Mouse (Mus musculus): Measurements from ENCODE around the gene Cdk11b.

DNA sequence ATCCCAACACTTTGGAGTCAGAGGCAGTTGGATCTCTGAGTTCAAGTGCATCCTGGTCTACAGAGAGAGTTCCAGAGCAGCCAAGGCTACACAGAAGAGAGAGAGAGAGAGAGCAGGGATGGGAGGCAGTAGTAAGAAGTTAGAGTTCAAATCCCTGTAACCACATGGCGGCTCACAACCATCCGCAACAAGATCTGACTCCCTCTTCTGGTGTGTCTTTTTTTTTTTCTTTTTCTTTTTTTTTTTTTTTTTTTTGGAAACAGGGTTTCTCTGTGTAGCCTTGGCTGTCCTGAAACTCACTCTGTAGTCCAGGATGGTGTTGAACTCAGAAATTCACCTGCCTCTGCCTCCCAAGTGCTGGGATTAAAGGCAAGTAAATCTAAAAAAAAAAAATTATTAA, 47.4 kb downstream of the Cdk11b start:
- TF ChIP-seq CTCF (IDR thresholded peaks at IDR 0.05; ENCODE audit: low read depth), result no peak
- no peak for TF ChIP-seq EP300 (IDR thresholded peaks at IDR 0.05; ENCODE audit: low read depth)

Measured in liver, postnatal 0 days (tissue).